Mouse (Mus musculus) WW6 (cell line): ENCODE results near the gene Rnf185.

Source experiments
- DNase-seq: peaks from one replicate; pipeline ENCODE4 v3.0.0-alpha.2; 2013; ENCODE audit warnings: low read depth, low spot score

Rnf185 gene

DNA sequence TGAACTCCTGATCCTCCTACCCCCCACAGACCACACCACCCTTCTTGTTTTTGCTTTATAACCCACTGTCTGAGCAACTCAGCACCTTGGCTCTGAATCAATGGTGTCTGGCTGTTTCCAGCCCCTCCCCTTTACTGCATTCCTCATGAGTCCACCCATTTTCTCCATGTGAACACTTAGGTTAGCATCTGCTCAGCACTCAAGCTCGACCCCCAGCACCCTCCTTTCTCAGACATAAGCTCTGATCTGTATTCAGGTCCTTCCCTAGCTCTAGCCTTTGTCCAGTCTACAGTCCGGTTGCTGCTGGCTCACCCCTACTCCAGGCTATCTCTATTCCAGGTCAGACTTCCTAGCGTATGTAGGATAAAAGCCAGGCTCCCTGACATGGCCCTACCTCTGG lies 56.1 kb downstream of the Rnf185 start:
- no peak for DNase-seq

DNA sequence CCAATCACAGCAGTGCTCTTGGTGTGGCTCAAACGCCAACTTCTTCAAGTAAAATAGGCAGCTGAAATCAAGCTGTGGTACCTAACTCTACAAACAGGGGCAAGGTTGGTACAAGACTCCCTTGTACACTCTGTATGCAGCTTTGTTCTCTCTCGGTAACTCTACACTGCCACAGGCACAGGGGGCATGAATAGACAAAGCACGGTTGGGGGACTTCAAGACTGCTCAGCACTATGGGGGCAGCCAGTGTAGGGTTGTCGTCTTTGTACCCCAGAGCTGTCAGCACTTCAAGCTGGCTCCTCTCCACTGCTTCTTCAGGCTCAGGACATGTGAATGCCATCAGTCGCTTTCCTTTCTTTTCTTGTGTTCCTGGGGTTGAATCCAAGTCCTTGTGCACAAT lies 57.6 kb downstream of the Rnf185 start:
- DNase-seq, result no peak

DNA sequence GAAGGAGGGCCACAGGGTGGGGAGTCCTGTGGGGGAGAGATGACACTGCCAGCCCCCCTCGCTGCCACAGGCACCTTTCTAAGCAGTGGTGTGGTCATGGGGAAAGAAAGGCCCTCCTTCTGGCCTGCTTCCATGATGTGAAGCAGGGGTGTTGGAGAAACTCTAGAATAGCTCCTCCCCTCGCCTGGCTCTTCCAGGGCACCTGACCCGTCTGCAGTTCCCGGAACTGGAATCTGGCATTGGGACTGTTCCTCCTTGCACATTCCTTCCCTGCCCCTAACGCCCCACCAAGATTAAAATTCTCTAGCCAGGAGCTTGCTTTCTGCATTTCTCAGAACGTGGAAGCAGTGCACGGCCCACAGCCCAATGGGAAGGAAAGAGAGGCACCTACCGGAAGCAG lies 59.6 kb downstream of the Rnf185 start:
- DNase-seq, result no peak

DNA sequence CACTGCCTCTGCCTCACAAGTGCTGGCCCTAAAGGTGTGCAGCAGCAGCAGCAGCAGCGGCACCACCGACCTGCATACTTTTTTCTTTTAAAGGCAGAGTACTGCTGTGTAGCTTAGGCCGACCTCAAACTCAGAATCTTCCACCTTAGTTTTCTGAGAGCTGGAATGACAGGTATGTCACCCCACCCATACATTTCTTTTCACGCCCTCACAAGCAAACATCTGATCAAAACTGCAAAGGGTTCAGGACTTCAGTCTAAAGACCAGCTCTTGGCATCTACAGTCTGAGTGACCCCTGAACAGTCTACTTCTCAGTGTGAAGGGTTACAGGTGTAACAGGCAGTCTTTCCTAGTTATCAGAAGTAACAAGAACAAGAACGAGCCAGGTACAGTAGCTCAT lies 61.4 kb downstream of the Rnf185 start:
- no peak for DNase-seq

DNA sequence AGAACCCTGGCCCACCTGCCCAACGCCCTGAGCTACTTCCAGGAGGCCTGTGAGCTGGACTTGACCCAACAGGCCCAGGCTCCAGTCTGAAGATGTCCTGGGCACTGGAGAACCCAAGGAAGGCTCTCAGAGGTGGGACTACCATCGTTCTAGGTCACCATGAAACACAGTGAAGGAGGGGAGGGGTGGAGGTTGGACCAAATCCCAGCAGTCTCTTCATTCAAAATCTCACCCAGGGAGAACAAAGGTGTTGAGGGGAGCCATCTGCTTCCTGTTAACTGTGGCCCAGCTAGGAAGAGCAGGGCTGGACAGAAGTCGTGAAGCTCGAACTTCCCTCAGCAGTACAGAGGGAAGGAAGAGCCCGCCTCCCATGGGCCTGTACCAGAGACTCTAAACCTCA lies 62.2 kb downstream of the Rnf185 start:
- DNase-seq, result no peak

DNA sequence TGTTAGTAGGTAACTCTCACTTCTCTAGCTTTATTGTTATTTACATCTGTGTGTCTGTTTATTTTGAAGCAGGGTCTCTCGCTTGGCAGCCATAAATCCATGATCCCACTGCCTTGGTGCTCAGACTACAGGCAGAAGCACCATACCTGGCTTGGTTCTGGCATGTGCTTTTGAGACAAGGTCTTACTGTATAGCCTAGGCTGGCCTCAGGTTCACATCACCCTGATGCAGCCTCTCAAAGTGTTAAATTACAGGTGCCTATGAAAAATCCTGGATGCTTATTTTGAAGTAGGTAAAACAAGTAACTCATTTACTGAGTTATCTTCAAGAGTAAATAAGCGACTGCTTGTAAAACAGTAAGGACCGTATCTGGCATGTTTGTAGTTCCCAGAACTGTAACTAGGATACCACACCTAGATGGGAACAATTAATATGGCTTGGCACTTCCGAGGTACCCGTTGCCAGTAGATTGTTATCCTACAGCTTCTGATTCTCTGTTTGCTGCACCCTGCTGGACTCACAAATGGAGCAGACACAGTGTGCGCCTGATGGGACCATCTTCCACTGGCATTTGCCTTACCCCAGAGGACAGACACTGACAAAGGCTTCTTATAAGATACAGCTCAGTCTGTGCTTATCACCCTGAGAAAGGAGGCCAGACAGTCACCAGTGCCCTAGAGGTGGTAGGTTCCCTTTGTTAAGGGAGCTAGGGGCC lies 64.5 kb downstream of the Rnf185 start:
- DNase-seq, result no peak

DNA sequence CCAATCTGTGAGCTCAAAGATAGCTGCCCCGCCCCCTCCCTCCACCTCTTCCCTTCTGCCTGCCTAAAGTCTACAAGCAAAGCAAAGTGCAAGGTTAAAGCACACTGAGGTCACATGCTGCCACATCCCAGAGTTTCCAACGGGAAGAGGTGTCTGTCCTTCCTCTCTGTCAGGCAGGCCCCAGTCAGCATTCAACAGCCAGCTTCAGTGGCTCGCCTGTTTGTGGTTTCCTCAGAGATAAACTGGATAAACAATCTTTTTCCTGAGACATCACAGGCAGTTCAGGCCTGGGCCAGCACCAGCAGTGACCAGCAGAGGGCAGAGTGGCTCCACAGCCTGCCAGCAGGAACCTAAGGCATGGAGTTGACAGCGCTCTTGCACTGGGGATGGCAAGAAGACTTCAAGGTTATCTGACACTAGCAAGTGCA lies 65.2 kb downstream of the Rnf185 start:
- DNase-seq, result peak; percentile 58

DNA sequence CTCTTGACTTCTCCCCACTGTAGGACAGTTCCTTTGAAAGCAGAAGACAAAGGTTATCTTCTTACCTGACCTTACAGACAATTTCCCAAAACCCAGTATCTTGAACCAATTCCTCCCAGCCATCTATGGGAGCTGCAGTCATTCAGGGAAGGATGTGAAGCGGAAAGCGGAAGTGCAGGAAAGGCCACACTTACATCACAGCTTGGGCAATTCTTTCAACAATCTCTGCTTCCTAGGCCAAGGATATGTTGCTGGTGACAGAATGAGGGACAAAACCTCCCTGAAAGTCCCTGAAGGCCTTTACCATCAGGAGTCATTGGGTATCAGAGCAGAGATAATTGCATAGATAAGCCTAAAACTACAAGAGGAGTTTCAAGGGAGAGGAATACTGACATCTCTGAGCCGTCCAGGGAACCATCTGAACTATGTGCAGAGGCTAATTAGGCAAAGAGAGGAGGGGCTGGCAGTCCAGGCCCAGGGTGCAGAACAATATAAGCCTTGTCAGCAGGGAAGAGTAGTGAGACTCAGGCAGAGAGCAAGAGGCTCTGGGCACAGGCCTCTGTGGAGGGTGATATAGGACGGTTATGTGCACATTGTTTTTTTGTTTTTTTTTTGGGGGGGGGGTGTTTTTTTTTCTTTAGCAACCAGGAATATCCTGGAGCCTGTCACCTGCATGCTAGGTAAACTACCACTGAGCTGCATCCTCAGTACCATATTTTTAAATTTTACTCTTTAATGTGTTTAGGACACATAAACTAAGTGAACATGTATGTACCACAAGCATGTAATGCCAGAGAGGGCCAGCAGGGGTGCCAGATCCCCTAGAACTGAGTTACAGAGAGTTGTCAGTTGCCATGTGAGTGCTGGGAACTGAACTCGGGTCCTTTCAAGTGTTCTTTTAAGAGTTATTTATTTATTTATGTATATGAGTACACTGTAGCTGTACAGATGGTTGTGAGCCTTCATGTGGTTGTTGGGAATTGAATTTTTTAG lies 69.3 kb downstream of the Rnf185 start:
- DNase-seq, result no peak

DNA sequence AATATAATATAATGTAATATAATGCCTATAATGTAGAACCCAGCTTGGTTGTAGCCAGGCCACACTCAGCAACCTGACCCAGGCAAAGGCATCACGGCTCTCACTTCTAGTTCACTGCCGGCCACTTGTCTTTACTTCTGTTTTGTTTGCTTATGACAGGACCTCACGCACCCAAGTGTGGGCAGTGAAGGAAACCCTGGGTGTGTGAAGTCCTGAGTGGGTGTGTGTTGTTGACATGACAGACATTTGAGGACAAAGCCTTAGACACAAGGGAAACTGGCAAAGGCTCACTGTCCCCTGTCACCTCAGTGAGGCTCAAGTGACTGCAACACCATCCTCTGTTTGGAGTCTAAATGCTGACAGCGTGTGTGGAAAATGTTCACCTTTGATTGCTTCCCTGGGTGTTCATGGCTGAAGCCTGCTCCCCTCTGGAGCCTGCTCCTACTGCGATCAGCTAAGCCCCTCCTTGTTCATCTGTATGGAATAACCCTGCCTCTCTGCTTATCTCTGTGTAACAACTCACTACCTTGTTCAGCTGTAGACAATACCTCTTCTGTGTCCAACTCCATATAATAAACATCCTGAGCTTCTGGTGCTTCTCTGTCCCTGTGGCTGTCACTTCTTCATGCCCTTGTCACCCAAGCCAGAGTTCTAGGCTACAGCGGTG lies 70.9 kb downstream of the Rnf185 start:
- no peak for DNase-seq

DNA sequence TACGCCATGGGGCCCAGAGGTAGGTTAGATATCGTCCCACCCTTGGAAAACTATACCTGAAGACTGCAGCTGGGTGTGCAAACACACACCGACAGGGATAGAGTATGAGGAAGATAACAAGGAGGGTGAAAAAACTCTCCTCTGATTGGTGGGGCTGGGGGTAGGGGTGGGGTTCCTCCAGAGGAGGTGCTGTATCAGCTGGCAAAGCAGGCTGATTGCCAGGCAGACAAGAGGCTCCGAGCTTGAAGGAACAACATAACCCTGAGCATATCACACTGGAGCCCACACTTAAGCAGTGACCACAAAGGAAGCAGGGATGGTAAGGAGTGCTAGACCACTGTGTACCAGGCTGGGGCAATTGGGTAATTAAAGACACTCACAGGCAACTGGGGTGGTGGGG lies 72.7 kb downstream of the Rnf185 start:
- DNase-seq, result no peak

DNA sequence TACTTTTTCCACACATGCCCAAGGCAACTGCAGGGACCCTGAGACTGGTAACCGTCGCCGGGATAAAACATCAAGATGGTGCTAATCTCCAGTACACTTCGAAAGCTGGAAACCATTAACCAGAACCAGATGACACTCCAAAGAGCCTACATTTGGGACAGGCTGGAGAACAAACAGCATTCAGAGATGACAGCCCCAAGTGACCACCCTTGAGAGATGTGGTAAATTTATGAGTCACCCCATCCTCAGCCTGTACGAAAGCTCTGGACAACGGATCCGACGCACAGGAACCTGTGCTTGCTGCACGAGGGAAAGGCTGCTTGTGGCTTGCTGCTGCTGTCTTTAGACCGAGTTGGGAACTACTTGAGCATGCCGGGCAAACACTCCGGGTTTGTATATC lies 77.4 kb downstream of the Rnf185 start:
- no peak for DNase-seq

DNA sequence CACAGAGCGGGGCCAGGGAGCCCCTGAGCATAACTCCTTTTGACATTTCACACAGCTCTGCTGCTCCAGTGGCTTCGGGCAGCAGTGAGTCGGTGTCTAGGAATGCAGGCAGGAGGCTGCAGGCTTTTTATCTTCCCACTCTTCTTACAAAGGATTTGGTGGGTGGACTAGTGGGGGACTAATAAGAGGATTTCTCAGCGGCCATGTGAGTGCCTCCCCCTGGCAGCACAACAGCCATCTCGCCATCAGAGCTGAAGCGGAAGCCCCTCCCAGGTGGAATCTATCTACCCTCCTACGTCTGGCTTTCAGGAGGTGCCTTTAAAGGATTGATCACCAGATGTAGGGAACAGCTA lies 77.9 kb downstream of the Rnf185 start:
- no peak for DNase-seq

DNA sequence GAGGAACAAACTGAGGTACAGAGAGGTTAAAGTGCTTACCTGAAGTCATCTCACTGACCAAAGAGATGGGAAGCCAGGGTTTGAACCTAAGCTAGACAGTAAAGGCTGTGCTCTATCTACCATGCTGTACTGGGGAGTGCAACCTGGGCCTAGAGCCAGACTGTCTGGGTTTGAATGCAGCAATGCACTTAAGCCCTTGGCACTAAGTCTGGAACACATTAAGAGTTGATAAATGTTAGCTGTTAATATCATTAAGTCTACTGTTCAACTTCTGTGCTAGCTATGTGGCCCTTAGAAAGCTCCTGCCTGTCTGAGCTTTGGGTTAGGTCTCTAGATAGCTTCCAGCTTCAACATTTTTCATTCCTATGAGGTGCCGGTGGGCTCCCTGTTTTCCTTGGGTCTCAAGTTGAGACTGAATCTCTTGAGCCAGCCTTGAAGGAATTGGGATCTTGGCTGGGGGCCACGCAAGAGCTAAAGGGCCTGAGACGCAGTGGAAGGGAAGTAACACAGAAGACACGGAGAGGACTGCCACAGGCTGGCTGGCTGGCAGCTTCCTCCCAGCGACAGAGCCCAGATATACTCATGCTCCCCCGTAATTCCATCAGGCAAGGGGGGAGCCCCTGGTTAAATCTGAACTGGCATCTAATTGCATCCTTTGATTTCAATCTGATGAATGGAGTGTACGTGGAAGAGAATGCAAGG lies 78.4 kb downstream of the Rnf185 start:
- no peak for DNase-seq

DNA sequence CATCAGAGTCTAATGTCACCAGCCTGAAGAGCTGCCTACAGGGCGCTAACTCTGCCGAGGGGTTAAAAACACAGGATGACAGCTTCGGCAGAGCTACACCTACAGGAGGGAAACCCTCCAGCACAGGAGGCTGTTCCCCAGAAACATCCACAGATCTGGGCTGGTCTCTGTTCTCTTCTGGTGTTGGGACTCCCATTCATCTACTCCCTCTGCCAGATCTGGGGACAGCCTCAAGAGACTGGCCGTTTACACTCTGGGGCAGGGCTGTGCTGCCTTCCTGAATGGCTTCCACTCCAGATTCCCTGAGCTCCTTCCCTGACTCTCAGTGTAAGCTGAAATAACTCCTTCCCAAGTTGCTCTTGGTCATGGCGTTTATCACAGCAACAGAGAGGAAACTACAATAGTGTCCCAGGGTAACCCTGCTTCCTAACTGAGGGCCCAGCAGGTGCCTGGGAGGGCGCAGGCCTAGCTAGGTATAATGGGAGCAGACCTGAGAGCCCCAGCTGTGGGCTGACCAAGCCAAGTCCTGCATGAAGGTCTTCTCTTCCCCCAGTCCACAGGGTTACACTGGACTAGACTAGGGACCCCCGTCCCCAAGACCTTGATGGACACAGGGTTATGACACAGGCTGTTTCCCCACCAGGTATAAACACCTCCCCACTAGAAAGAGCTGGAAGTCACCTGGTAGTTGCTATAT lies 80.4 kb downstream of the Rnf185 start:
- DNase-seq, result no peak

DNA sequence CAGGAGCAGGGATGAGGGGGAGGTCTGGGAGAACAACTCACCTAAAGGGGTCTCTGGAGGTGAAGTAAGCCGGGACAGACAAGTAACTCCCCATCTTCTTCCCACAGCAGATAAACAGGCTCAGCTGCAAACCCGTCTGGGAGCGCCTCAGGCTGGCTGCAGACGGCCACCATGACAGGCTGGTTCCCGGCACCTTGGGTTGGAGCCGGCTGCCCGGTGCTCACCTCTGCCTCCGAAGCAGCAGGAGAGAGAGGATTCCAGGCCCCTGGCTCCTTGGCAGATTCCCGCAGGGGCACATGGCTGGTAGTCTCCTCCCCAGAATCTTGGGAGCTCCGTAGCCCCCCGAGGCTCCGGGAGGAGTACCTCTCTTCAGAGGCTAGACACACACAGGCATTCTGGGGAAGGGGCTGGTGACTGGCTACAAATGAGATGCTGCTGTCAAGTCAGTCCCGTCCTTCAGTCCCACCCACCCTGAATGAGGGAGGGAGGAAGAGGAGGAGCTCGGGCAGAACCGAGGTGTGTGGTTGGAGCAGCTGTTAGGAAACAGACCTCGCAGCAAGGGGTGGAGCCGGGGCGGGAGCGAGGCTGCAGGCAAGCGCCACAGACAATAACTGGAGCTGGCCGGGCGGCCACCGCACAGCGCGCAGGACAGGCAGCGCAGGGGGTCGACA lies 81.1 kb downstream of the Rnf185 start:
- peak; percentile 80 for DNase-seq

DNA sequence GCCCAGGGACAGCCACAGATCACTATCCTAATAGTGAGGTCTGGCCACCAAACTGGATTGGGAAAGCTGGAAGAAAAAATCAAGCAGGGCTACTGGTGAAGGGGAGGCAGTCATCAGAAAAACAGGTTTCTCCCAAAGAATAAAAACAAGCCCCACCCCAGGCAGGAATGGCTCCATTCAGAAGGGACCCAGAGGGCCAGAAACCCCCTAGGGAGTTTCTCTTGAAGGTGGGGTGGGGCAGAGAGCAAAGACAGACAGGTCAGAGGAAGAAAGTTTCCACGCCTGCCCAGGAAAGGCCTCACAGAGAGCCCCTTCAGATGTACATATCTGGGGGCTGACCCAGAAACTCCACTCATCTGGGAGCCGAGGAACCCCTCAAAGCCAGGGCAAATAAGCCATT lies 82.0 kb downstream of the Rnf185 start:
- DNase-seq, result no peak

DNA sequence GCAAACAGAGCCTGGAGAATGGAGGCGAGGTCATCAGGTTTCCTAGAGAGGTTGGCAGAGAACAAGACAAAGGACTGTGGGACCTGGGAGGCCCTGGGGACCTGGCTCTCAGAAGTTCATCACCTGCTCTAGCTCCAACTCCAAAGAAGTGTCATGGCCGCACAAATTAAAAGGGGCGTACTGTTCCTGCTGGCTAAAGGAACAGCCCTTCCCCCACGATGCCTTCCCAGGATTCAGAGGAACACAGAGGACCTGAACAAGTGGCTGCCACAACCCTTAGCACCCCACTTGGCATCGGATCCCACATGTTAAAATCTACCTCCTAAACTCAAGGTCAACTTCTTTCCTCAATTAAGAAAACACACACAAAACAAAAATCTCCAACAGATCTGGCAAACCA lies 82.7 kb downstream of the Rnf185 start:
- DNase-seq, result no peak

DNA sequence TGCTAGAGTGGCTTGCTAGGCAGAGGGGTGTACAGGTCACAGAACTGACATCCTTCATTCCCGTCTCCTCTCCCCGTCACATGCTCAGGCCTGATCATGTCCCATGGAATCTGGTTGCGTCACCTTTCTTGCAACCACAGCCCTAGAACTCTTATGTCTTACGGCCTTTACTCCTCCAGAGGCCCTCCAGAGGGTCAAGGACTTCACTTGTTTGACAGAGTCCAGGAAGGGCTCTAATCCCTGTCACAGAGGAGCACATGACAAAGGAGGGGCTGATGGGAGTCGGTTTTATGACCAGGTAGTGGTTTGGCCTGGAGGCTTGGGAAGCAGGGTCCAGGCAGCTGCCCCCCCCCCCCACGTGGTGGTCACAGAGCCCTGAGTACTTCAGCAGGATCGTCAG lies 83.2 kb downstream of the Rnf185 start:
- no peak for DNase-seq

DNA sequence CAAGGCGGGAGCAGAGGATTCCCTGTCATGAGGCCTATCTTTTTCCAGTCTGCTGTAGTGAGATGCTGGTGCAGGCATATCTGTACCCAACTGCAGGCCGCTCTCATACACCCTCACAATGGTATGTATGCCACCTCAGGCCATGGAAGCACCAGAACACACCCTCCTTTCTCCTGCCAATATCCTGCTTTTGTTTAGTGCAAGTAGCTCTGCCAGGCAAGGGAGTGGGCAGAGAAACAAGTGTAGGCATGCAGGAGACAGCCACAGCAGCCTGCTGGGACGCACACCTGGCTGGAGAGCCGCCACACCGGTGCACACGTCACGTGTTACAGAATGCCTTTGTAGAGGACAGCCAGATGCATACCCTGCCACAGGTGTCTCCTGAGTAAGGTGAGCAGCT lies 85.8 kb downstream of the Rnf185 start:
- DNase-seq, result no peak
